Mouse (Mus musculus) natural killer cell, adult 2 months (primary cell): ENCODE results near the gene Sowahb.

ENCODE experiments used
- DNase-seq, 2 experiments: peaks; one replicate each; pipeline ENCODE4 v3.0.0; 2022; ENCODE audit warnings: low spot score in 2 of 2

Sowahb gene

GRCm38 (mm10) chr5:93044584-93045370 is at the start of gene Sowahb:
Sowahb (minus strand) TSS chr5:93045022.
- peak; percentile 15 to 23 for DNase-seq

GRCm38 (mm10) chr5:93093638-93094527 is 49.1 kb upstream of the Sowahb start:
- peak; percentile 43 to 52 for DNase-seq

DNA sequence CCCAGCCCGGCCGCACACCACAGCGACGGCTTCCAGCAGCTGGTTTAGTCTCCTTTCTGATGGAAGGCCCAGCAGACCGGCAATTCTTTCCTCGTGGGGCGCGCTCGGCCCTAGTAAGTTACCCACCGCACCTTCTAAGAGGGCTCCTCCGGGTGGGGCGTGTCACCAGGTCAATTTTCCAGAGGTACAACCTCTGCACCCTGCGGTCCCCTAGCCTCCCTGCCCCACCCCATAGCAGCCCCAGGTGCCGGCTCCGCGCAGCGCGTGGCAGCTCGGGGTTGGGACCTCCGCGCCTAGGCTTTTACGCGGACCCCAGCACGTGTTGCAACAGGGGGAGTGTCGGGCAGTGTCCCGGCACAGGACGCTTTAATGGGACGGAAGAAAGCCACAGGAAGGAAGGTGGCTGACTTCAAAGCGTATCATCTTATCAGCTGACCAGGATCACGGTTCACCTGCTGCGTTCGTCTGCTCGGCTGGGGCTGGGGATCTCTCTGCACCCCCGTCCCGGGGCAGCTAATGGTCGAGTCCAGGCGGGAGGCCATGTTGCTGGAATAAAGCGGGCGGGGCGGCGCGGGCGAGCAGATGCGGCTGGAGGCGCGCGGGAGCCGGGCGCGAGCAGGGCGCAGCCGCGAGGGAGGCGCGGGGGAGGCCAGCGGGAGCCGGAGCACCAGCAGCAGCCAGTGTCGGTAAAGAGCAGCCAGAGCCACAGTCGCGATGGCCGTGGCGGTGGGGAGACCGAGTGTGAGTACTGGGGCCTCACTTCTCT is 48.2 kb upstream of the Sowahb start, which contains the start of gene Sept11:
Gene Sept11, plus strand, starts transcription at position 581 of the 766 bp plus-strand sequence.
- peak; percentile 88 to 91 for DNase-seq

GRCm38 (mm10) chr5:93092147-93092781 is 47.4 kb upstream of the Sowahb start:
- peak; percentile 37 to 68 for DNase-seq

GRCm38 (mm10) chr5:93091266-93091665 is 46.4 kb upstream of the Sowahb start:
- DNase-seq, result no peak

DNA sequence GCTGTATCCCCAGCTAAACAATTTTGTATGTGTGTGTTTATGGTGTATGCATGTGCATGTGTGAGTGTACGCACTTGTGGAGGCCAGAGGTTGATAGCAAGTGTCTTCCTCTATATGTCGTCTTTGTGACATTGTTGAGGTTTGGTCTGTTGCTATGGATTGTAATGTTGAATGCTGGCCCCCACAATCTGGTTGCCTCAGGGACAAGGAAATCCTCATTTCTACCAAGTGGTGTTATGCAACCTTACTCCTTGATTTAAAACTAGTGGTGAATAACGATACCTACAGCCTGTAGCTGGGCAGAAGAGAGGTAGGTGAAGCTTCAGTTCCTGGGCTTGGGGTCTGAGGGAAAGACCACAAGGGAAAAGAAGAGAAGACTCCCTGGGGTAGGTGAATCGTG is 41.1 kb upstream of the Sowahb start:
- no peak for DNase-seq

DNA sequence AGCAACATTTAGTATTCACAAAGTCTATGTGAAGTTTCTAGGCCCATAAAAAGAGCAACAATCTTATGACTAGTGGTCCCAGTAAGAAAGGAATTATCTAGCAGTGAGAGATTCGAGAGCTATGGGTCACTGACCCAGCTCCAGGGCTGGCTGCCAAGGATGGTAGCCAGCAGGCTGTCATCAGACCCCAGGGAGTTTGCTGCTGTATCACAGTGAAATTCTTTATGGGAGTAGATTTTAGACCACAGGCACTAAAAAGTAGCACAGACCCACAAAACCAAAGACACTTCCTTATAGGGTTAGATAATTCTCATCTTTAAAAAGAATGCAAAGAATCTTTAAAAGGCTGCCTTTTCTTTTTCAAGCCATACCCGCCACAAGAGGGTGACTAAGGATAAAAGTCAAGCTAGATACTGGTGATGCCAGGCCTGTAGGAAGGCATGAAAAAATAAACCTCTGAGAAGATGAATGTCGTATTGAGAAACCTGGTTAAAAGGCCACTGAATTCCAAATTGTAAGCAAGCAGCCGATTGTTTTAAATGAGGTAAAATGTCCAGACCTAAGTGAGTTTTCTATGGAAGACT is 40.3 kb upstream of the Sowahb start:
- DNase-seq, result no peak

DNA sequence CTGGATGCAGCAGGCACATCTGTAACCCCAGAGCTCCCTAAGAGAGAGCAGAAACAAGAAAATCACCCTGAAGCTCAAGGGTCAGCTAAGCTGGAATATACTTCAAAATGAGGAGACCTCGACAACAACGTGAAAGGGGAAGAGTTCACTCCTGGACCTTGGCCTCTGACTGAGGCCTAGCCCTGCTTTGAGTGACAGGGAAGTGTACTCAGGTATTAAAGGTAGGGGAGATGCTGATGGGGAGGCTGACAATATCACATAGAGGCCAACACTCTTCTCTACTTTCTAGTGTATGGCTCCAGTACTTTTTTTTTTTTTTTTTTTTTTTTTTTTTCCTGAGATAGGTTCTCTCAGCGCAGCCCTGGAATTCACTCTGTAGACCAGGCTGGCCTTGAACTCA is 34.8 kb upstream of the Sowahb start:
- no peak for DNase-seq

GRCm38 (mm10) chr5:93077661-93078323 is 33.0 kb upstream of the Sowahb start:
- no peak for DNase-seq

GRCm38 (mm10) chr5:93060865-93061264 is 16.0 kb upstream of the Sowahb start:
- no peak for DNase-seq

DNA sequence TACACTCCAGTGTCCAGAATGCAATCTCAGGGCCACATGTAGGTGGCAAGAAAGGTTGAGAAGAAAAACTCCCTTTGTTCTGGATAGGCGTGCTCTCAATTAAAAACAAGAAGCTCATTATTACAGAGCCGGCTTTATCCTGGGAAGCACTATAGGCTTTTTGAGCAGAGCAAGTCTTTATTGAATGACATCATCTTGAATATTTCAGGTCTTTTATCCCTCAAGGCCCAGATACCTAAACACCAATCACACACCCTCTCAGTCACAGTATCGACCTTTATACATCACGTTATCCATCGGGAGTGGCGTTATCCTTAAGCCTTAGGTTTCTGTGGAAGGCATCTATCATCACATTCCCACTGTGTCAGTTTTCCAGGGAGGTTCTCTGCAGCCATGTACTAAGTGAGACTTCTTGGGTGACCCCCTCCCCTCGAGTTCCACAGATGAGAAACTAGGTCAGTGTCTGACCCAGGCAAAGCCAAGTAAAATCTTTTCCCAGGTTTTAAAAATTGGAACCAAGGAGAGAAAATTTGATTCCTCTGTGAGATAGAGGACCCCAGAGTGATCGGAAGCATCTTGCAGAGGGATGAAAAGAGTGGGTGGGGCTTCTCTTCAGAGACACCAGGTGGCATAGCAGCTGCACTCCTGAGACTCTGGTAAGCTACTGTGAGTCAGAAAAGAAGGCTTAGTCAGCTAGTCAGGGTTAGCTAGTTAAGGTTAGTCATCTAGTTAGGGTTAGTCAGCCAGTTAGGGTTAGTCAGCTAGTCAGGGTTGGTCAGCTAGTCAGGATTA is 9.0 kb upstream of the Sowahb start:
- no peak for DNase-seq

- DNase-seq, result no peak
Observed at GRCm38 (mm10) chr5:93051951-93052350, 7.1 kb upstream of the Sowahb start.

- DNase-seq, result no peak
Observed at GRCm38 (mm10) chr5:93051041-93051440, 6.2 kb upstream of the Sowahb start.

GRCm38 (mm10) chr5:93049971-93050370 is 5.1 kb upstream of the Sowahb start:
- DNase-seq, result no peak

GRCm38 (mm10) chr5:93048481-93049240 is 3.8 kb upstream of the Sowahb start:
- no peak for DNase-seq

DNA sequence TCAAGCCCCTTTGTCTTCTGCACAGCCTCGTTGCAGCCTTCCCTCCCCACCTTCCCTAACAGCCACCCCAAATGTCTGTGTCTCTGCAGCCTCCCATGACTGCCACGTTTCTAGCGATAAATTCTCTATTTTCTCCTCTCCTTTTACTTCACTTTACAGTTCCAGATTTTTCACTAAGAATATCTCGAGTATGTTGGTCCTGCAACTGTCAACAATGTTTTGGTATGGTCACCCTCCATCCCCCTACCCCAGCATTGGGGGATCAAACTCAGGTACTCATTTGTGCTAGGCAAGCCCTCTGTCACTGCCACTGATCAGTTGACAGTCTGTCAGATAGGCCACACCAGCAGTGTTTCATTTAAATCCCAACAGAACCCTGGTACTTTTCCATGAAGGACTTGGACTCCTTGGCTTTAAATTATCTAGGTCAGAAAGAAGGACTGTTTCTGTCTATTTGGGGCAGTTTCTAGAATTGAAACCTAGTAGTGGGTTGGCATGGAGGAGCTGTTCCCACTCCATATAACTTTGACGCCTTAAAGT is 1.6 kb upstream of the Sowahb start:
- DNase-seq, result no peak

- no peak for DNase-seq
Observed at GRCm38 (mm10) chr5:93045371-93045714, 521 bp upstream of the Sowahb start.

DNA sequence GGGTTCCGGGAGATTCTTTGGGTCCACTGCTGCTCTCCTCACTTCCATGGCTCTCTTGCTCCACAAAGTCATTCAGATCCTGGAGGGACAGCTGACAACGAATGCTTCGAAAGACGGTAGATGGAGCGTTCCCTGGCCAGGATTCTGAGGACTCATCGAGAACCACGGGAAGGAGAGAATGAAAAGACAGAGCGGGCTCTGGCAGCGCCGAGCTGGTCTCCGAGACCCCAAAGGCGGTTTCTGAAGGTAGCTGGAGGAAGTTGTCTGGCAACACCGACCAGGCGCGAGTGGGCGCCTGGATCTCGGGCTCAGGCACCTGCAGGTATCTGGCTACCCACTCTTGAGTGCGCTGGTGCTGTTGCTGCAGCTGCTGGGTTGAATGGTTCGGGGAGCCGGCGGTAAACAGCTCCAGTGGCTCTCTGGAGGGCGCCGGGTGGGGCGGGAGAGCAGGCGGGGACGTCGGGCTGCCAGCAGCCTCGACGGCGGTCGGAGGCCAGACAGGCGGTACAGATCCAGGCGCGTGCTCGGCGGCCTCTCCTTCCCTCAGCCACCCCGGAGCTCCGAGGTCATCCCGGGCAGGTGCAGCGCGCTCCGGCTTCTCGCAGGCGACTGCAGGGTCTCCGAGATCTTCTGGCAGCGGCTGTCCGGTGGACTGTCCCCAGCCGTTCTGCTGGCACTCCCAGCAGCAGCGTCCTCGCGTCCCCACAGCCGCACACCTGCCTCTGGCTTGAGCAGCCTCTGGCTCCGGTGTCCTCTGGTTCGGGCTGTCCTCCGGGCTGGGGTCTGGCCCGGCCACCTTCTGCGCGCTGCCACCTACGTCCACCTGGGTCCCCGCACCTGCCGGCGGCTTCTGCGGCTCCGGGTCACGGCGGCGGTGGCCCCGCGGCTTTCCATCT is 886 bp downstream of the Sowahb start:
- no peak for DNase-seq
